Mouse (Mus musculus) heart, adult 2 months (tissue): ENCODE measurements at regions not wholly inside any gene's neighbourhood (a gene's known extent, or its start where the extent isn't known, plus 50 kb on each side); places are given as distances from the start of the nearest gene placed in this dataset.
A peak's percentile ranks its signal among the peaks of the same experiment; 100 is the strongest.

Experiments used
- DNase-seq, 2 experiments: peaks; one replicate each; pipeline ENCODE4 v3.0.0; 2021
- H3K27ac ChIP-seq: fragments of 200-600 bp; 2 replicates; pipeline ENCODE4 v1.8.1; 2022
- H3K27me3 ChIP-seq: fragments of 200-500 bp; 2 replicates; pipeline ENCODE4 v1.6.1; 2012; ENCODE audit warnings: mild to moderate bottlenecking, low read length, inconsistent platforms, mixed read lengths; ENCODE audit not compliant: control insufficient read depth, insufficient read depth
- H3K36me3 ChIP-seq: fragments of 200-500 bp; 2 replicates; pipeline ENCODE4 v1.6.1; 2012; ENCODE audit warnings: low read length, inconsistent platforms; ENCODE audit not compliant: control insufficient read depth, insufficient read depth
- H3K4me1 ChIP-seq: fragments of 200-500 bp; 2 replicates; pipeline ENCODE4 v1.6.1; 2011; ENCODE audit warnings: low read length; ENCODE audit not compliant: control insufficient read depth, insufficient read depth
- H3K4me3 ChIP-seq: fragments of 200-600 bp; 2 replicates; pipeline ENCODE4 v1.8.1; 2022
- H3K79me2 ChIP-seq: fragments of 200-500 bp; replicated peaks from 2 replicates; pipeline ENCODE4 v1.6.1; 2012; ENCODE audit warnings: mild to moderate bottlenecking, inconsistent platforms, low read length, moderate library complexity, mixed read lengths; ENCODE audit not compliant: control insufficient read depth, insufficient read depth
- H3K9ac ChIP-seq: fragments of 200-500 bp; 2 replicates; pipeline ENCODE4 v1.6.1; 2012; ENCODE audit warnings: low read depth, mild to moderate bottlenecking, control low read depth, inconsistent platforms, low read length, mixed read lengths
- CTCF ChIP-seq: fragments of 200-600 bp; IDR thresholded peaks from 2 replicates; pipeline ENCODE4 v1.8.1; 2022; ENCODE audit warnings: antibody characterized with exemption, mild to moderate bottlenecking, moderate library complexity
- EP300 ChIP-seq: fragments of 200-500 bp; IDR thresholded peaks from 2 replicates; pipeline ENCODE4 v1.6.1; 2011; ENCODE audit warnings: low read depth, low read length, control low read depth; ENCODE audit not compliant: insufficient read depth
- POLR2A ChIP-seq: fragments of 200-500 bp; IDR thresholded peaks from 2 replicates; pipeline ENCODE4 v1.6.1; 2011; ENCODE audit warnings: mild to moderate bottlenecking, low read depth, low read length, control low read depth; ENCODE audit not compliant: insufficient read depth
- WGBS: fragments of 180-500 bp; shearing (Covaris S2); methylation state at CpG from one replicate; pipeline ENCODE4 v1.1.7; 2018; 5-methylcytosine and 5-hydroxymethylcytosine counted together
- intact Hi-C: fragments of 180-260 bp; cut with DNase I; formaldehyde crosslinking; loops from one replicate; pipeline ENCODE4 v1.15.1; 2025

DNA sequence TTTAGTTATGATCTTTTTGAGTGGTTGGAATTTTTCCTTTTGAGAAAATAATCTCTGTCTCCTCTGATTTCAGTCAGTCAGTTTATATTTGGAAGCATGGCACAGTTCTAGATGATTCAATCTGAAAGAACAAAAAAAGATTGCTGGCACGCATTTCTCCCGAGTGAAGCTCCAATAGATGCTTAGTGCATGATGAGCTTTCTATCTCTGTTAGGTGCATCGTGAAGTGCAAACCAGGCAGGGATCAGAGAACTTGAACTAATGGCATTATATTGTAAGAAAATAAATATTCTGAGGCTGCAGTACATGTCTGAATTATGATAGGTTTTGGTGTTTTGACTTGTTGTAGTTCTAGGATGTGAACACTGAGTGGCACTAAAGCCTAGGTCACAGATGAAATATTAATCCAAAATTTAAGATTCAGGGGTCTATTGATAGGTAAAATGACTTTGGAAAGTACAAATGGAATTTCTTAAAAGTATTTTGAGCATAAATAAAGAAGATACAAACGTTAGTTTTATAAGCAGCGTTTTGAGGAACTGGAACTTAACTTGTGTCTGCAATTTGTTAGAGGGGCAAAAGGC, 59.2 kb upstream of the Slc4a10 start:
- Histone ChIP-seq H3K79me2 (no peaks in the 10 kb centered on the region), H3K27me3 (no peaks in the 10 kb centered on the region), H3K36me3 (no peaks in the 10 kb centered on the region), H3K4me1 (no peaks in the 10 kb centered on the region), H3K27ac (no peak overlapping the region), H3K9ac (no peak overlapping the region), H3K4me3 (no peak overlapping the region)
- intact Hi-C loops: loop anchor here (5.0 kb wide), 2 partner anchors 300 to 470 kb away; no protein-coding TSS in a partner anchor
- no peak for DNase-seq
- TF ChIP-seq EP300 (no peak), POLR2A (no peak), CTCF (peak; percentile 58)
- WGBS: 41% methylated on average over 5 of the region's 5 CpGs
